Mouse (Mus musculus) forebrain, embryonic 16.5 days (tissue): ENCODE data around the gene Trpm4. TPM values are rescaled to one million over a fixed set of nuclear protein-coding genes. Genes with fewer than 3 reads are reported as not detected.
"Not testable (repeated sequence)": the region's sequence is repeated elsewhere in the genome, so short reads cannot be mapped to it uniquely, and the experiment has no call there.

Experiments used
- ATAC-seq: fragments of 200-750 bp; cut with Nextera tagmentation; 2 replicates; pipeline ENCODE4 v1.8.0; 2017; ENCODE audit warnings: mild to moderate bottlenecking, moderate library complexity
- H3K27ac ChIP-seq: fragments of 300-500 bp; sonication (generic); 2 replicates; pipeline ENCODE4 v1.5.1; 2014; ENCODE audit warnings: low read length, control low read depth
- H3K27me3 ChIP-seq: fragments of 300-500 bp; sonication (generic); replicated peaks from 2 replicates; pipeline ENCODE4 v1.6.1; 2014; ENCODE audit warnings: low read length; ENCODE audit not compliant: control insufficient read depth, insufficient read depth
- H3K36me3 ChIP-seq: fragments of 300-500 bp; sonication (generic); 2 replicates; pipeline ENCODE4 v1.6.1; 2014; ENCODE audit not compliant: control insufficient read depth, insufficient read depth
- H3K4me1 ChIP-seq: fragments of 300-500 bp; sonication (generic); replicated peaks from 2 replicates; pipeline ENCODE4 v1.6.1; 2014; ENCODE audit warnings: low read length; ENCODE audit not compliant: control insufficient read depth, insufficient read depth
- H3K4me2 ChIP-seq: fragments of 300-500 bp; sonication (generic); 2 replicates; pipeline ENCODE4 v1.6.1; 2014; ENCODE audit warnings: mild to moderate bottlenecking, low read length, control low read depth
- H3K4me3 ChIP-seq: fragments of 300-500 bp; sonication (generic); replicated peaks from 2 replicates; pipeline ENCODE4 v1.5.1; 2014; ENCODE audit warnings: mild to moderate bottlenecking, low read length, control low read depth
- H3K9ac ChIP-seq: fragments of 300-500 bp; sonication (generic); replicated peaks from 2 replicates; pipeline ENCODE4 v1.6.1; 2014; ENCODE audit warnings: low read depth, low read length, control low read depth
- H3K9me3 ChIP-seq: fragments of 300-500 bp; sonication (generic); 2 replicates; pipeline ENCODE4 v1.6.1; 2016; ENCODE audit warnings: low read length; ENCODE audit not compliant: control insufficient read depth
- WGBS: fragments of 180-500 bp; shearing (Covaris S2); extraction: QIAGEN DNeasy Blood & Tissue Kit; methylation state at CpG from one replicate; pipeline ENCODE4 v1.1.7; 2014; 5-methylcytosine and 5-hydroxymethylcytosine counted together
- polyA plus RNA-seq: library from polyadenylated mRNA; unstranded; fragments of >200 nt; fragmentation: Nextera tagmentation; extraction: Ambion mirVana; gene quantifications from 2 replicates; pipeline ENCODE4 v1.2.1, GENCODE M21; 2015

Trpm4 gene
- polyA plus RNA-seq, 1 experiment from 2014 or later = 10.1 TPM

DNA sequence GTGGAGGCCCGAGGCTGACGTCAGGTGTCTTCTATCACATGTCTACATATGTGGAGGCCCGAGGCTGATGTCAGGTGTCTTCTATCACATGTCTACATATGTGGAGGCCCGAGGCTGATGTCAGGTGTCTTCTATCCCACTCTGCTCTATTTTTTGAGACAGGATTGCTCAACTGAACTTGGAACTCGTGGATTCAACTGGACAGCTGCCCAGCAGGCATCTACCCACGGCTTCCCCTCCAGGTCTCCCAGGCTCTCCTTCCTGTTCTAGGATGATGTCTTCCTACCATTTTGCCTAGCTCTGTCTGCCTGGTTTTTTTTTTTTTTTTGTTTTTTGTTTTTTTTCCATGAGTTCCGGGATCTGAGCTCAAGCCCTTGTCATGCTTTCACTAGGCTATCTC, 77.8 kb downstream of the Trpm4 start:
- not testable (repeated sequence) for H3K4me2 ChIP-seq, ATAC-seq, H3K9me3 ChIP-seq, H3K4me3 ChIP-seq, H3K27me3 ChIP-seq, H3K4me1 ChIP-seq, H3K36me3 ChIP-seq, H3K27ac ChIP-seq, H3K9ac ChIP-seq
- 86% methylated on average over 5 of the region's 7 CpGs for WGBS

- Histone ChIP-seq H3K4me2 (no peak overlapping the region), H3K9me3 (no peaks in the 10 kb centered on the region), H3K4me3 (no peak overlapping the region), H3K4me1 (no peaks in the 10 kb centered on the region), H3K27me3 (no peaks in the 10 kb centered on the region), H3K27ac (no peak overlapping the region), H3K36me3 (no peaks in the 10 kb centered on the region), H3K9ac (no peak overlapping the region)
- no peak for ATAC-seq
- WGBS = 92% methylated on average over 8 of the region's 8 CpGs
Measured at GRCm38 (mm10) chr7:45253806-45254205, 79.8 kb downstream of the Trpm4 start.

Other genes with a start within 250 kb of the Trpm4 start
- 50.8 and 66.2 TPM in 2 replicates for gene Rcn3, start 241.6 kb downstream of the Trpm4 start, polyA plus RNA-seq
- 17.7 and 24.4 TPM in 2 replicates for gene Fcgrt, start 229.9 kb downstream of the Trpm4 start, polyA plus RNA-seq
- 860 and 958 TPM in 2 replicates for gene Rps11, start 209.3 kb downstream of the Trpm4 start, polyA plus RNA-seq
- gene Rpl13a, start 205.0 kb downstream of the Trpm4 start, polyA plus RNA-seq = 722 and 741 TPM in 2 replicates
- not detected in 2 replicates for gene Gm45713, start 197.5 kb downstream of the Trpm4 start, polyA plus RNA-seq
- 1.1 and 1.4 TPM in 2 replicates for gene Flt3l, start 197.3 kb downstream of the Trpm4 start, polyA plus RNA-seq
- gene Pih1d1, start 179.5 kb downstream of the Trpm4 start, polyA plus RNA-seq = 84.2 and 90.2 TPM in 2 replicates
- gene Aldh16a1, start 179.2 kb downstream of the Trpm4 start, polyA plus RNA-seq = 19.3 and 20.9 TPM in 2 replicates
- gene Slc17a7, start 169.8 kb downstream of the Trpm4 start, polyA plus RNA-seq = 20.1 and 22.8 TPM in 2 replicates
- gene Gfy, start 154.2 kb downstream of the Trpm4 start, polyA plus RNA-seq = 0.51 TPM in 1 of 2 replicates, not detected in the other
- gene Pth2, start 152.8 kb downstream of the Trpm4 start, polyA plus RNA-seq = 0.63 TPM in 1 of 2 replicates, not detected in the other
- 0.58 and 0.95 TPM in 2 replicates for gene Ccdc155, start 128.9 kb downstream of the Trpm4 start, polyA plus RNA-seq
- 1.1 and 2.2 TPM in 2 replicates for gene Dkkl1, start 121.6 kb downstream of the Trpm4 start, polyA plus RNA-seq
- 73.1 and 79.5 TPM in 2 replicates for gene Tead2, start 118.0 kb downstream of the Trpm4 start, polyA plus RNA-seq
- gene Cd37, start 94.7 kb downstream of the Trpm4 start, polyA plus RNA-seq = 1.5 and 1.6 TPM in 2 replicates
- 0.30 and 0.47 TPM in 2 replicates for gene Slc6a16, start 92.7 kb downstream of the Trpm4 start, polyA plus RNA-seq
- not detected in 2 replicates for gene Slc6a21, start 56.3 kb downstream of the Trpm4 start, polyA plus RNA-seq
- gene Hrc, start 1.5 kb upstream of the Trpm4 start, polyA plus RNA-seq = 0.60 TPM in 1 of 2 replicates, not detected in the other
- gene Ppfia3, start 33.2 kb upstream of the Trpm4 start, polyA plus RNA-seq = 16.1 and 19.7 TPM in 2 replicates
- 6.1 and 18.5 TPM in 2 replicates for gene Lin7b, start 36.8 kb upstream of the Trpm4 start, polyA plus RNA-seq
- 206 and 215 TPM in 2 replicates for gene Snrnp70, start 62.0 kb upstream of the Trpm4 start, polyA plus RNA-seq
- not detected in 2 replicates for gene Kcna7, start 71.9 kb upstream of the Trpm4 start, polyA plus RNA-seq
- 0.10 TPM in 1 of 2 replicates, not detected in the other for gene Ntf5, start 79.9 kb upstream of the Trpm4 start, polyA plus RNA-seq
- gene Lhb, start 87.0 kb upstream of the Trpm4 start, polyA plus RNA-seq = 0.44 and 0.65 TPM in 2 replicates
- 19.9 and 21.6 TPM in 2 replicates for gene Gys1, start 101.1 kb upstream of the Trpm4 start, polyA plus RNA-seq
- gene Ruvbl2, start 104.3 kb upstream of the Trpm4 start, polyA plus RNA-seq = 137 and 147 TPM in 2 replicates
- 5,701 and 5,899 TPM in 2 replicates for gene Ftl1, start 126.1 kb upstream of the Trpm4 start, polyA plus RNA-seq
- gene Bax, start 133.1 kb upstream of the Trpm4 start, polyA plus RNA-seq = 225 and 257 TPM in 2 replicates
- gene Tulp2, start 148.1 kb upstream of the Trpm4 start, polyA plus RNA-seq = 0.12 TPM in 1 of 2 replicates, not detected in the other
- gene Gm45808, start 153.0 kb upstream of the Trpm4 start, polyA plus RNA-seq = not detected in 2 replicates
- gene Dhdh, start 155.0 kb upstream of the Trpm4 start, polyA plus RNA-seq = 2.2 and 3.0 TPM in 2 replicates
- gene Nucb1, start 176.6 kb upstream of the Trpm4 start, polyA plus RNA-seq = 106 and 107 TPM in 2 replicates
- gene Ppp1r15a, start 192.5 kb upstream of the Trpm4 start, polyA plus RNA-seq = 14.4 and 16.4 TPM in 2 replicates
- gene Plekha4, start 192.6 kb upstream of the Trpm4 start, polyA plus RNA-seq = 0.57 and 0.81 TPM in 2 replicates
- gene Hsd17b14, start 221.1 kb upstream of the Trpm4 start, polyA plus RNA-seq = not detected in 2 replicates
- 24.2 and 24.5 TPM in 2 replicates for gene Bcat2, start 236.4 kb upstream of the Trpm4 start, polyA plus RNA-seq